Mouse (Mus musculus) right cerebral cortex, postnatal 4 days (tissue): ENCODE data around the gene Prkci.

Source experiments
- DNase-seq: peaks from one replicate; pipeline ENCODE4 v3.0.0-alpha.2; 2022

Gene Prkci

DNA sequence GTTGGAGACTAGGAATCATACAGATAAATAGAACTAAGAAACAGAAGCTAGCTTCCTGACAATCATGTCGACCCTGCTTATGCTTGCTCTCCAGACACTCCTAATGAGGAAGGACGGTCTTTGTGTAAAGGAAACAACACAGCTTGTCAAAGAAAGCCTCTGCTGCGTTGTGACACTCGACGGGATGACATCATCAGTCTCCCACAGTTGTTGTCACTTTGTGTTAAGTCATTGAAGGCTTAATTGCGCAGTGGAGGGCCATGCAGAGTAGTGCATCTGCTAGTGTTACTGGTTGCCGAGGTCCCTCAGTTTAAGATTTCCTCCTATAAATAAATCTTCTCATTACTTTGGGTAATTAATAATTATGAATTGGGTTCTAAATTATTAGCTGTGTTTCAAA lies 54.8 kb downstream of the Prkci start:
- DNase-seq = no peak

GRCm38 (mm10) chr3:31051730-31052129 lies 56.2 kb downstream of the Prkci start:
- DNase-seq = no peak

DNA sequence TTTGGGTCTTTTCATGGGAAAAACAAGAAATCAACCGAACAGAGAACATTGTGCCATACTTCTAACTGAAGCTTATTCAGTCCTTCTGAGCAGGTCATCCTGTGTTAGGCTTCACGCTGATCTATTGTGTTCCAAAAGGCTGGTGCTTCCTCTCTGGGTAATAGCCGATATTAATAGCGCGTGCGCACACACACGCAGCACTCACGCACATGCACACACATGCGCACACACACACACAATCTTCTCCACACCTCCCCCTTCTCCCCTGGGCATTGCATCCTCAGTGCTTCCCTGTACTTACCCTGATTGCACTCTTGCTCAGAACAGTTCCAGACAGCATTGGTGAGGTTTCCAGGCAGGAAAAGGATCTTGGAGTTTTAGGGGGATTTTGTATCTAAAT lies 57.6 kb downstream of the Prkci start:
- no peak for DNase-seq

- no peak for DNase-seq
Measured at GRCm38 (mm10) chr3:31054888-31055287, 59.3 kb downstream of the Prkci start.

DNA sequence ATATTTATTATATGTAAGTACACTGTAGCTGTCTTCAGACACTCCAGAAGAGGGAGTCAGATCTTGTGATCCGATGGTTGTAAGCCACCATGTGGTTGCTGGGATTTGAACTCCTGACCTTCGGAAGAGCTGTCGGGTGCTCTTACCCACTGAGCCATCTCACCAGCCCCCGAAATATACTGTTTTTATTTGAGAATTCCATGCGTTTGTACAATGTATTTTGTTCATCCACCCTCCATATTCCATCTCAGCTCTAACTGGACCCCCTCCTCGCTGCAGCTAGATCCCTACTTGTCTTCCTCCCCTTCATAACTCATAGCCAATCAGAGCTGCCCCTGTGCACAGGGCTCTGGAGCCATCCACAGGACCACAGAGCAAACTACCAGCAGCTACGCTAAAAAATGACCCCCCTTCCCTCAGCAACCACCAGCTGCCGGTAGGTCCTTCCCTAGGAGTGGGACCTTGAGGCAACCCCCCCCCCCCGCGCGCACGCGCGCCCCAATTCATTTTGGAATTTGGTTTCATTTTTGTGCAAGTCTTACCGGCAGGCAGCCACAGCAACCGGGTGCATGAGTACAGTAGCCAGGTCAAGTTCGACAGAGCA lies 60.6 kb downstream of the Prkci start:
- no peak for DNase-seq

DNA sequence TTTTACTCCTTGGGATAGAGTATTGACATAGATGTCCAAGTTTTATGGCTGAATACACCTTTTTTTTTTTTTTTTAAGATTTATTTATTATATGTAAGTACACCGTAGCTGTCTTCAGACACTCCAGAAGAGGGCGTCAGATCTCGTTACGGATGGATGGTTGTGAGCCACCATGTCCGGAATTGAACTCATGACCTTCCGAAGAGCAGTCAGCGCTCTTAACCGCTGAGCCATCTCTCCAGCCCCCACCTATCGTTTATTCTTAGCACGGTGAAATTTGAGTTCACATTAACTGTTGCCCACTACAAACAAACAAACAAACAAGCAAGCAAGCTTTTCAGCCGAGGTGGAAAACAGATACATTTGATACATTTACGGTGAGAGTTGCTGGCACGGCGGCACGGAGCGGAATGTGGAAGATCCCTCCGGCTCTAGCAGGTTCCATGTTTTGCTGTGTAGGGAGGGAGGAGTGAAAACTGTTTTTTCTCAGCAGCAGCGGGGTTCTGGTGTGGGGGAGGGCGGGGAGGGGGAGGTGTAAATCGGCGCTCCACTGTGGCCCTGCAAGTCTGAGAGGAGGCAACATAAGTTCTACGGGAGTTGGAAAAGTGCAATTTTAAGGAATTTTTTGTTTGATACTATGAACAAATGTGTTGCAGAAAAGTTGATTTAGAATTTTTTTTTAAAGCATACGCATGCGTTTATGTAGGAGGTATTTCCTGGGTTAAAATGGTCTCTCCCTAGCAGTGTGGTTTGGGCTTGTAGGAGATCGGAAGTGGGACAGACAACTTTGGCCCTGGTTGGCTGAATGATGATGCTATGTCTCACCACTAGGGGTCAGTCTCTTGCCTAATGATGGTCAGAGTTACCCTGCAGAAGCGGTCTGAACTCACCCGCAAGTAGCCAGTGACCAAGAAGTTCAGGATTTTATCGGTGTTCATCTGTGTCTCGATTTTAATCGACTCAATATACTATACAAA lies 61.4 kb downstream of the Prkci start:
- peak; percentile 27 for DNase-seq

GRCm38 (mm10) chr3:31060745-31061102 lies 65.2 kb downstream of the Prkci start:
- DNase-seq = no peak

DNA sequence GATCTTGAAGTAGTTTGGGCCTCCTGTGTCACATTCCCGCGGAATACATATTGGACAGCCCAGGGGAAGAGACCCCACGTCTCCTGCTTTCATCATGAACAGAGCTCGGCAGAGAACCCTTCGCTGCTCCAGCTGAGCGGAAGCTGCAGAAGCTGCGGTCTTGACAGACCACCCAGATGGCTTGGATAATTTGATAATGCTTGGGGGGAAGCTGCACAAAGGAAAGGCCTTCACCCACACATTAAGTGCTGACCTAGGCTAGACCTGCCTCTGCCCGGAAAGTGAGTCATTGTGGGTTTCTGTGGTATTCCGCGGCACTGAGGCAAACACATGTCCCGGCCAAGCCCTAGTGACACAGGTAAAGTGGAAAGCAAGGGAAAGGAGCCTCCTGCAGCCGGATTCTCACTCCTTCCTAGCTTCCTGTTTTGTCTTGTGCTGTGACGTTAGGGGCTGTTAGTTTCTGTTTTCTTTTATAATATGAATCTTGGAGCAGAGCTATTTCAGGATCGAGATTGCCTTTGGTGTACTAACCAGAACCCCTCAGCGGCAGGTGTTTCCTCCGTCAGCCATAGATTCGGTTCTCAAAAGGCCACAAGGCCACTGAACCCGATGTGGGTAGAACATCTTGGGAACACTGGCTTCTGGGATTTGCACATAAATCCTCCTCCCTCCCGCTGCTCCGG lies 65.7 kb downstream of the Prkci start:
- DNase-seq = no peak

GRCm38 (mm10) chr3:31061786-31062120 lies 66.2 kb downstream of the Prkci start:
- DNase-seq = no peak

DNA sequence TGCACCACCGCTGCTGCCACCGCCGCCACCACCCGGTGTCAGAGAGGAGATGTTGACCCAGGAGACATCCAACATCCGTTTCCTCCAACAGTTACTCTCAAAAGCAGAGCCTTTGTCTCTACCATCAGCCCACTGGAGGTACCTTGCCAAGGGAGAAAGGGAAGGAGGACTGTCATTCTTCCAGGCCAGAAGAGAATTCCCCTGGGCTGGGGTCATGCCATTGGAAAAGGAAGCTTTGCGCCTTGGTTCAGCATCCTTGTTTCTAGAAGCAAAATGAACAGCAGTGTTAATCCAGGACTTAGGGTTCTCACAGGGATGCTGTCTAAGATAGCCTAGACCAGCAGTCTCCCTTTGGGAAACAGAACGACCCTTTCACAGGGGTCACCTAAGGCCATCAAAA lies 66.8 kb downstream of the Prkci start:
- DNase-seq = no peak

DNA sequence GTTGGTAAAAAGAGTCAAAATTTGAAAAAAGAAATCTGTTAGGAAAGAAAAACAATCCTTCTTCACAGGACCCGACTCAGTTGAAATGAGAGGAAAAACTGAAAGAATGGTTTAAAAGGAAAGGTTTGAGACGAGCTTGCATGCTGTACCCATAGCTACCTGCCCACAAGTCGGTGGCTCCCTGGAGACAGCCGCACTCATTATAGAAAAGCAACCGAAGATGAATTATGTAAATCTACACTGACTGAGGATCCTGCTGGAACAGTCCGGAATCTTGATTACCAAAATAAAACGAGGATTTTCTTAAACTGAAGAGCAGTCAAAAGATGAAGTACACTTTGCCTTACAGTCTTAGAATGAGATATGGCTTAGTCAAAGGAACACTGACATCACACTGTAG lies 72.9 kb downstream of the Prkci start:
- DNase-seq = no peak

DNA sequence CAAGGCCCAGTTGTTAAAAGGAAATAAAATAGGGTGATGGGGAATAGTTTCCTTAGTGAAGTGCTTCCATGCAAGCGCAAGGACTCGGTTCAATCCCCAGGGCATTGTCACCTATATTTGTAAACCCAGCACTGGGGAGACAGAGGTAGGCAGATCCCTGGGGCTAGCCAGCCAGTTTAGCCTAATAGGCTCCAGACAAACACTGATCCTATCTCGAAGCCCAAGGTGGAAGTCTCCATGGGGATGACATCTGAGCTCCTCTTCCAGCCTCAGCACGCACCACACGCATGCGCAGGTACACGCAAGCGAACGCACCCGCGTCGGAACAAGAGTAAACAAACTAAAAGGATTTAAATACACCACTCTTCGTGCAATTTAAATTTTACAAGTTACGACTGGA lies 76.3 kb downstream of the Prkci start:
- DNase-seq = no peak

DNA sequence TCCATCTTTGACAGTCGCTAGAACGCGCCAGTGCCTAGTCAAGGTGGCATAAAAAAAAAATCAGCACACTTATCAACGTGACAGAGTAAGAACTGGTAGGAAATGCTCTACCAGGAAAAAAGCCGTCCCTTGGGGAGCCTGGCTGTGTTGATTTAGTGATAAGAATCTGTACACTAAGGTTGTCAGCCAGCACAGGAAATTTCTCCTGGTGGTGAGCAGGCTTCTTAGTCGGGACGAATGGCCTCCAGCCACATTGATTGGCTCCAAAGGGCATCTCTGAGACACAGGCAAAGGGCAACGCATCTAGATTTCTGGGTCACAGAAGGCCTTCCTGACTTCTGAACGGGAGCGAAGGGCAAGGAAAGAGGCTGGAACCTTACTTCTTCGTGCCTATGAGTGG lies 80.3 kb downstream of the Prkci start:
- no peak for DNase-seq

DNA sequence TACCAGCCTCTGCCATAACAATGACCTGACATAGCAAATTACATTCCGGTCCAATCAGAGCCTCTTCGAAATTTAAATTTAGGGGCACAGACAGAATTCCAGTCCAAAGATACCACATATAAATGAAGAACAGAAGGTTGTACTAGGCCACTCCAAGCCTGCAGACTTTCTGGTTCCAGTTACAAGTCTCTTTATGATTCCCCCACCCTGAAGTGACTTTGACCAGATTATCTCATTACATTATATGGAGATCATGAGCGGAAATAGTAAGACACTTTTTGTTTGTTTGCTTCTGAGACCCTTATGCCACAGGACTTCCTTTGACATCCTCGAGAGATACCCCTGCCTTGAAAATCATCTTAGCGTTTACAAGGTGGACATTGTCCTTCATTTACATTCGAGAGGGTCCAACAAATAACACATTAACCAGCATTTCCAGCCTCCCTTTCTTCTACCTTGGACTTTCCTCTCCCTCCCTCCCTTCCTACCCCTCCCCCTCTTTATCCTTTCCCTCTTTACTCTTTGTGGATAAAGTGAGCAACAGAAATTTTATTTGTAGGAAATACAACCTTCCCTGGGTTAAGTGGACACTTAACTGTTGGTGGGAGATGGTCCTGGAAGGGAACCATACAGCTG lies 81.6 kb downstream of the Prkci start:
- DNase-seq = no peak

- DNase-seq = no peak
Measured at GRCm38 (mm10) chr3:31079450-31079849, 83.9 kb downstream of the Prkci start.

DNA sequence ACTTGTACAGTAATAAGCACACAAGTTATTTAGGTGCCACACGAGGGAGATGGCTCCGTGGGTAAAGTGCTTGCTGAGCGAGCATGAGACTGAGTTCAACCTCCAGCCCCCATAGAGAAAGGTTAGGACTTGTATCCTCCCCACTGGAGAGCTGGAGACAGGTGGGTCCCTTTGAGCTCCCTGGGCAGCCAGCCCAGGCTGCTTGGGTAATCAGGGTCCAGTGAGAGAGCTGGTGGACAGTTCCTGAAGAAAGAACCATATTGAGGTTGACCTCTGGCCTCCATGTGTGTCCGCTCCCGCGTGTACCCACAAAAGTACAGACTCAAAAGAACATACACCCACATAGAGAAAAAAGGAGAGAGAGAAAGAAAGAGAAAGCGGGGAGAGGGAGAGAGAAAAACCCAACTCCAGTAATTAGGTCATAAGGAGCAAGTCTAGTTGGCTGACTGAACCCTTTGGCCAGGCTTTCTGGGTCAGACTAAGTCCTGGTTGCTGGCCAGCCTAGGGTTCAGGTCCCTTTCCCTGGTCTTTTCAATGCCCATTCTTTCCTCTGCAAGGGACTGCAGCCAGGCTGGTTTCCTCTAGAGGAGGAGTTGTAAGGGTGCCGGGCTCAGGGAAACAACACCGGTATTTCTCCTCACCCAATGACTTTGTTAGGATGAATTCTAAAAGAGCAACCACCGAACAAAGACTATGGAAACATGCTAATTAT lies 85.4 kb downstream of the Prkci start:
- no peak for DNase-seq

GRCm38 (mm10) chr3:31082838-31083506 lies 87.4 kb downstream of the Prkci start:
- DNase-seq = no peak

DNA sequence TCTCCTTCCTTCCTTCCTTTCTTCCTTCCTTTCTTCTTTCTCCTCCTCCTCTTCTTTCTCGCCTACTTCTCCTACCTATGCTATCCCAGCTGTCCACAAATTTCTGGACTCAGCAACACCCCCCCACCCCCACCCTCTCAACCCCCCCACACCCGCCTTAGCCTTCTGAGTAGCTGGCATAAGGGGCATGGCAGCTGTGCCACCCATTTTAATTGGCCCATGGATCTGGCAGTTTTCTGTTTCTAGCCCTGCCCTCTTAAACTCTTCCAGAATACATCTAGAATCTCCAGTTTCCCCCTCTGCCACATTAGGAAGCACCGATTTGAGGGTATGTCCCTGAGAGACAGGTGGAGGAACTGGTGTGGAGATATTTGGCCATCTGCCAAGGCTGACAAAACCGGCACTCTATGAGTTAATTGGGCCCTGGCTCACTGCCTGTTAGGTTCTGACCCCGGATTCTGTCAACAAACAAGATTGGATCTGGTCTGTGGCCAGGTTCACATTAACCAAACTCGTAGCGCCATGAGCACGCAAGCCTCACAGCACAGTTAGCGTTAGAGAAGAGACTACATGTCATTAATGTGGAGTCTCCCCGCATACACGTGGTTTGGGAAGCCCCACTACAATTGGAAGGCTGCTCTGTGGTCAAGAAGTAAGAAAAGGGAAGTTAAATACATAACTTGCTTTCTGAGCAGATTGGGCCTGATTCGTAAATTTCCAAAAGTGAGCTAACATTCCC lies 88.1 kb downstream of the Prkci start:
- peak; percentile 29 for DNase-seq

GRCm38 (mm10) chr3:31085000-31085399 lies 89.5 kb downstream of the Prkci start:
- no peak for DNase-seq

DNA sequence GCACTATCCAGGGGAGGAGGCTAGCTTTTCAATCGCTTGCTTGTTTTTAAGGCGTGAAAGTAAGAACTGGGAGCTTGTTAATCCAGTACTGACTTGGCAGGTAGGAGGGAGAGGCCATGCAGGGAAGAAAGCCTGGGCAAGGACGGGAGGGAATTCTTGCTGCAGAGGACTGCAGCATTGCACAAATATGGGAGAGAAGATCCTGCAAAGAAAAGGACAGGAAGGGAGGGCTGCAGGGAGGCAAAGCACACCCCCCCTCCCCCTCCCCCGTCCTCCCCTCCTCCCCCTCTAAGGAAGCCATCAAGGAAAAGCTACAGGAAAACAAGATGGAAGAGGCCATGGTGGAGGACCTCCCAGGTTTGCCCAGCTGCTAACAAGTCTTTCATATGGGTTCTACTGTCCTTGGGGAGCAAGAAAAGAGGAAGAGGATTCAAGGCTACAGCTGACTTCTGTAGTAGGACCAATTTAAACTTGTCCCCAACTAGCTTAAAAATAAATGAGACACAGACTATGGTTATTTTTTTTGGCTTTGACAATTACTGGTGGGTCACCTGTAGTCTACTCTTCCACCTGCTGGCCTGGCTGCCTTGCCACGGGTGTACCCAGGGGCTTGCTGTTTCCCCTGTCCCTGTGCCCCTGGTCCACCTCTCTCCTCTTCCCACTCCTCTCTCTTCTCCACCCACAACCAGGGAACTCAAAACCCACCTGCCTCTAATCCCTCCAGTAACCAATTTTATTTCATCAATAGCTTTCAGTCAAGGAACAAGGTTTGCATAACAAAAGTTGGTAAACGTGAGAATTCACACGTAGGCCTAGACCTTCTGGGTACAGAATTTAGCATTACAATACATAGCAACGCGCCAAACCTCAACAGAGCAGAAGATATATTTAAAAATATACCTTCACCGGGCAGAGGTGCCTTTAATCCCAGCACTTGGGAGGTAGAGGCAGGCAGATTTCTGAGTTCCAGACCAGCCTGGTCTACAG lies 93.5 kb downstream of the Prkci start:
- no peak for DNase-seq
